Mouse (Mus musculus) left cerebral cortex, postnatal 14 days (tissue): Measurements from ENCODE around the gene Wwox. TPM values are rescaled to one million over a fixed set of nuclear protein-coding genes. Genes with fewer than 3 reads are reported as not detected.

ENCODE experiments used
- DNase-seq, 2 experiments: peaks; one replicate each; pipeline ENCODE4 v3.0.0; 2021 to 2022; ENCODE audit warnings: low spot score in 2 of 2, mixed read lengths in 1 of 2
- intact Hi-C: fragments of 180-260 bp; cut with DNase I; formaldehyde crosslinking; loops from one replicate; pipeline ENCODE4 v1.15.1; 2025
- total RNA-seq, 2 experiments: library from RNA; stranded (reverse); gene quantifications; 2 replicates each; pipeline ENCODE4 v1.2.3; 2021

The Wwox gene
- total RNA-seq, 2 experiments from 2014 or later: 11.9 to 12.0 TPM

DNA sequence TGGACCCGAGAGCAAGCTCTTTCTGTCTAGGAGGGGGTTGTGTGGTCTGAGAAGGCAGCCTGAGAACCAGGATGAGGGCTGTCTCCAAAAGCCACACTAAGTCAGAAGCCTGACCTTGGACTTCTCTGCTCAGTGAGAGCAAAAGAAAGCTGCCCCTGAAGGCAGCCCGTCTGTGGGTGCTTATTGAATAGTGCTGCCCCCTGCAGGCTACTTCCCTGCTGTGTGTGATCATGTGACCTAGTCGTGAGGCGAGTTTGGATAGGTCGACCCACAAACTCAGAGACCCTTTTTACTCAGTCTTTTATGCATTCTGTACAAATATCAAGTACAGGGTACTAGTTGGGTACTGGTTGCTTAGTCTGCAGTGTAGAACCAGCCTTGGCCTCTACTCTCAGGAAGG lies 21.1 kb downstream of the Wwox start:
- no peak for DNase-seq
- intact Hi-C loops: no loop called here

GRCm38 (mm10) chr8:114462591-114462990 lies 23.1 kb downstream of the Wwox start:
- intact Hi-C loops: no loop called here
- no peak for DNase-seq

DNA sequence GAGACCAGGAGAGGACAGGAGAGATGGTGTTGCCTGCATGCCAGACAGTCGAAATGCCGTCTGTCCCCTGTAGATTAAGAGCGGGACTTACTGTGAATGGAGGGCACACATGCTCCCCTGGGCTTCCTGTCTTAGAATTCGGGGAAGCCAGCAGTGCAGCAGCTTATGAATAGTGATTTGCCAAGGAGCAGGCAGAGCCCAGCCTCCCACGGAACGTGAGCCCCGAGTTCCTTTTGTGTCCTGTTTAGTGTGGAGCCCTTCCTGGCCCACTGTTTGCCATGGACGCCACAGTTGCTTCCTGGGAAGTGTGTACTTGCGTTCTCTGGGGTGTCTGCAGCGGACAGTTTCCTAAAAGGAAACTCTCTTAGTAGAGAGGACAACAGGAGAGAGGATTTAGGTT lies 23.9 kb downstream of the Wwox start:
- DNase-seq: no peak
- intact Hi-C loops: no loop called here

DNA sequence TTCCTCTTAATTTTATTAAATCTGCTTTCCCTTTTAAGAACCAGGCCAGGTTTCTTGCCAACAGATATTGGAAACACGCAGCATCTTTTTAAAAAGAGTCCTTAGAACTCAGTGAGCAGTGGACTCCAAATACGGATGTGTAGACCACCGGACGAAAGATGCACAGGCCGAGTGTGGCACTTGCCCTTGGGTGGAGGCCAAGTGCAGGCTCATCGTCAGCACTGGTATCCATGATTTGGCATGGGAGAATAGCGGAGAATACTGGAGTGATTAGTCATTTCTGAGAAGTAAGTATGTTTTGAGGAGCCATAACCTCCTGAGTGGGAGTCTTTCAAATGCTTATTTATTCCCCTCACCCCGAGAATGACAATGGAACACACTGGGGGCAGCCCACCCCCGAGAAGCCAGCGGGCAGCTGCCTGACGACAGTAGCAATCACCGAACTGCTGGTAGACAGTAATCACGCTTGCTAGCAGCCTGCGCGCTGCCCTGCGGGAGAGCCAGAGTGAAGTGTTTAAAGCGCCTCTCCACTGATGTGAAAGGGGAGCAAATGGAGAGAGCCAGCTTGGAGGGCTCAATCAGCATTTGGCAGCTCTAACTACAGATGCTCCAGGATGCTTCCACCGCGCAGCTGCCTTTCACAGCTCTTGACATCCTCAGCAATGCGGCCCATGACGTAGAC lies 29.2 kb downstream of the Wwox start:
- intact Hi-C loops: no loop called here

GRCm38 (mm10) chr8:114469208-114469590 lies 29.7 kb downstream of the Wwox start:
- DNase-seq: no peak
- intact Hi-C loops: no loop called here

More for the DNA sequence above, 29.2 kb downstream of the Wwox start:
- DNase-seq: no peak

DNA sequence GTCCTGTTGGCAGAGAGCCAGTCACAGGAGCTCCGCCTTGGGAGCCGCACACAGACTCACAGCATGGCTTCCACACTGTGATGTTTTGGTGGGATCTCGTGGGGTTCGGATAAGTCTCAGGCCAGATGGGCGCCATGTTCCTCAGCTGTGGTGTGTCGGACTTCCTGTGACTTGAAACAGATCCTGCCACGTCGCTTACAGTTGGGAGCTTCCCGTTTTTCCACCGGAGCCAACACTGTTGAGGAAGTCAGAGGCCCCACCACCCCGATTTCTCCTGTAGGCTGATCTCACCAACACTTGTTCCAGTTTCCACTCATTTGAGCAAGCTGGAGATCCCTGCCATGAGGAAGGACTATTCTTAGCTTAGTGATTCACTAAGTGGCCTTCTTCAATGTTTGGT lies 34.1 kb downstream of the Wwox start:
- intact Hi-C loops: no loop called here
- no peak for DNase-seq

DNA sequence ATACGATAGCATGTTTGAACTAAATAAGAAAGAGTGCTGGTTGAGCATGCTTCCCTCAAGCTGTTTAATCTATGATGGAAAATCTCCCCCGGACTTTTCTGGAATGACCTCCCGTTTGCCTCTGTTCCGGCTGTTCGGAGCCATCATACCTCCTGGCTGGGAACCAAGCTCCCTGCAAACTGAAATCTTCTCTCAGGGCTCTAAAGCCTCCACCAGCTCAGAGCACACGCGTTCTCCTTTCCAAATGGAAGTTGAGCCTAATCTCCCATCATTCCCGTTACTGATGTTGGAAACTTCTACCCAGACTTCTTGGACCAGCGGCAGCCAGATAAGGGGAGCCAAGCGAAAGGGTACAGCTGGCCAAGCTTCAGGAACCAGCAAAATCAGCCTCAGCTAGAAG lies 37.5 kb downstream of the Wwox start:
- no peak for DNase-seq
- intact Hi-C loops: no loop called here

GRCm38 (mm10) chr8:114477790-114478189 lies 38.3 kb downstream of the Wwox start:
- no peak for DNase-seq
- intact Hi-C loops: no loop called here

GRCm38 (mm10) chr8:114479749-114480148 lies 40.3 kb downstream of the Wwox start:
- intact Hi-C loops: no loop called here
- no peak for DNase-seq

DNA sequence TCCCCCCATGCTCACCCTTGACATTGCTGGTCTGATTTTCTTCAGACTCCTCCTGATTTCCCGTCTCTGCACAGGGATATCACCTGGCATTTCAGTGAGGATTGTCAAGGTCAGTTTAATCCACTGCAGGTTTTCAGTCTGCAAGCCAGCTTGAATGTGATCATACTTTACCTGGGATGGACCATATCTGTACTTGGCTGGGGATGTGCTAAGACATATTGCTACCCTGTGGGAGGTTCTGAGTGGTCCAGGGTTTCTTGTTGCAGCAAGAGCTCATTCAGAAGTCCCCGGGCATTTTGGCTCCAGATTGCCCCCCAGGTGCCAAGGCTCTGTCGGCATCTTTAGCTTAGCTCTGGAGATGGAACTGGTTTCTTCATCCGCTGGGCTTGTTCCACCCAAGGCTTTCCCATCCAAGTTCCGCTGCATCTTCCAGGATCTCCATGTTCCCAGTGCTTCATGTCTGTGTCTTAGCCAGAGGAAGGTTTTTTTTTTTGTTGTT lies 52.3 kb downstream of the Wwox start:
- intact Hi-C loops: no loop called here
- no peak for DNase-seq

DNA sequence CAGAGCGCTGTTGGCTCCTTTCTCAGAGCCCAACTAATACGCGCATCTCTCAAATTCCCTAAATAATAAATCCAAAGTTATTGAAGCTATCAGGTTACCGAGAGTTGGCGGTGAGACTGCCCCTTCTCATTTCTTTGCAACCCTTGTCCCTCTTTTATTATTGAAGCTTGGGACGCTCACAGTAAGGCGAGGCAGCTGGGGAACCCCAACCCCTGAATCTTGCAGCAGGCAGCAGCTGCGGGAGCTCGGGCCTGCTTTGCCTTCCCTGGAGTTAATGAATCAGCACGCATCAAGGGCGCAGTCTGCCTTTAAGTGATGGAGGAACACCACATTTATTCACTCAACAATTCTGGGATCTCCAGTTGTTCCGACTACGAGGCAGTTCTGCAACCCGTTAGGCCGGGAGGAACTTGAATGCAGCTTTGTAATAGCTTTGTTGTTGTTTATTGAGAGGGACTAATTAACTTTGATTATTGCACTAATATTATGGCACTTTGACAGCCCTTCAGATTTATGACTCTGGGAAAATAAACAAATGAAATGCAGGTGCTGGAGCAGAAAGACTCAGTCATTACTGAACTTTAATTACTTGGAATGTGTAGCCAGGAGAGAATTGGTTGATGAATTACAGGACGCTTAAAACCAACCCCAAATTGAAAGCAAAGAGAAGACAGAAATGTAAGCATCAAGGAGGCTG lies 60.1 kb downstream of the Wwox start:
- intact Hi-C loops: no loop called here
- no peak for DNase-seq

DNA sequence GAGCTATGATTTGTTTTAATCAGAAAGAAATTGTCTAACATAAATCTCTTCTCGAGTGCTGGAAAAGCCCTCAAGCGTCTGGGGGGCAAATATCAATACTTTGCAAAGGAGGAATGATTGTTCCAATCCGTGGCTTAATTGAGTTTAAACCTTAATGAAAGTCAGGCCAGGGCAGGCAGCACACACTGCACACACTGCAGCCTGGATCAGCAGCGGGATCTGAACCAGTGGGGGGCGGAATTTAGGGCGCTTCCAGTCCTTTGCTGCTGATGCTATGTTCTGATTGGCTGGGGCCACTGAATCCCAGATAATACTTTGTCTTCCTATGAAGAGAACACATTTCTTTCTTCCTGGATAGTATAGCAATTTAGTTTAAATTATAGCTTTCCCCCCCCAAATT lies 62.5 kb downstream of the Wwox start:
- intact Hi-C loops: no loop called here
- no peak for DNase-seq

DNA sequence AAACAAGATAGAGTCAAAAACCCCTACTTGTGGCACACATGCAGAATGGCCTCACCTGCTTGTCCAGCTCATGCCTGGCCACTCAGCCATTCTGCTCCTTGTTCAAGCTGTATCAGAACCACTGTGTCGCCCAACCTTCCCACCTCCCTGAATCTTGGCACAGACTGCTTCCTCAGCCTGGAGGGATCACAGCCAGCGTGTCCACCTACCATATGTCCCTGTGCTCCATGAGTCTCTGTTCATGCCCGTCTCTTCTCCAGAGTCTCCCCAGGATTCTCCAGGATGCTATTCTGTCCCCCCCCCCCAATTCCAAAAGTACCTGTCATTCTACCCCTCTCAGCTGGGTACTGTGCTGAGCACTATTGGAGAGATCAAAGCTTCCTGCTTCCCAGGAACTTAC lies 63.7 kb downstream of the Wwox start:
- intact Hi-C loops: no loop called here
- no peak for DNase-seq

DNA sequence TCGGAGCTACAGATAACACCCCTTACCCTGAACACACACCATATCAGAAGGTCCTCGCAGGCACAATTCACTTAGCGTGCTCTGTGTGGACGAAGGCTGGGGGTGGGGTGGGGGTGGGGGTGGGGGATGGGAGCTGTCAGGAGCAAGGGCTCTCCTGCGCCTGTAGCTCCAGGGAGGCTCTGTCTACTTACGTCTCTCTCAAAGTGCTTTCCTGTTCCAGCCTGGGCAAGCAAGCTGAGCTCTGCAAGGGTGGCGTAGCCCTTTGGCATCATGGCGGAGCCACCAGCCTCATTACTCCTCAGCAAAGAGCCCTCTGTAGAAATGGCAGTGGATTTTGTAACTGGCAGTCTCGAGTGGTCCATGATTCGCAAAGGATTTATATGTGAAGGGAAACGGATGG lies 65.4 kb downstream of the Wwox start:
- no peak for DNase-seq
- intact Hi-C loops: no loop called here

- no peak for DNase-seq
- intact Hi-C loops: no loop called here
Observed at GRCm38 (mm10) chr8:114505351-114506347, 66.2 kb downstream of the Wwox start.

DNA sequence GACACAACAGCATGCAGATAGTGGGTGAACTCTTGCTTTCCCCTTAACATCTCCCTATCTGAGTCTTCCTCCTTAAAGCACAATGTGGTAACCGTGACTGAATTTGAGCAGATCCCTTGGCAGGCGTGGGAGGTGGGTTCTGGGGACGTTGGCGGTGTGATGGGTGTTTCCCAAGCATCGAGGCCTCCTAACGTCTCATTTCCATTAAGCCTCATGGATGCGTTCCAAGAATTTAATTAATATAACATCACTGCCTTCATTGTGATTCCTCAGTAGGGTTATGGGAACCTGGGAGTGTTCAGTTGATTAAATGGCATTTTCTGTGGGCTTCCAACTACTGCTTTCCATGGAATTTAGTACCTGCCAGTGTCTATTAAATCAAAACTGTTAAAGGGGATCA lies 67.9 kb downstream of the Wwox start:
- intact Hi-C loops: no loop called here
- DNase-seq: no peak

DNA sequence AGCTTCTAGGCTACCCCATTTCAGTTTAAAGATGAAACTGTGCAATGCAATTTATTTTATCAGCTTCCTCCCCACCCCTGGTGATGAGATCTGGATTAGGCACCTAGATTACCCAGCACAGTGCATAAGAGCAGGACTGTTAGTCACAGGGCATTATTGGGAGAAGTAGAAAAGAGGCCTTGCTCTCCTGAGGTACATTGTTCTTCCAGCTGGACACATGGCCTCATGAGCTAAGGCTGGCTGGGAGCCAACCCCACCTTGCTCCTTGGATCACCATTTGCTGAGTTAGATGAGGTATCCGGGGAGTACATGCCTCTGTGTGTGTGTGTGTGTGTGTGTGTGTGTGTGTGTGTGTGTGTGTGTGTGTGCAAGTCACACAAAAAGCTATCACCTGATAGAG lies 70.8 kb downstream of the Wwox start:
- no peak for DNase-seq
- intact Hi-C loops: no loop called here

DNA sequence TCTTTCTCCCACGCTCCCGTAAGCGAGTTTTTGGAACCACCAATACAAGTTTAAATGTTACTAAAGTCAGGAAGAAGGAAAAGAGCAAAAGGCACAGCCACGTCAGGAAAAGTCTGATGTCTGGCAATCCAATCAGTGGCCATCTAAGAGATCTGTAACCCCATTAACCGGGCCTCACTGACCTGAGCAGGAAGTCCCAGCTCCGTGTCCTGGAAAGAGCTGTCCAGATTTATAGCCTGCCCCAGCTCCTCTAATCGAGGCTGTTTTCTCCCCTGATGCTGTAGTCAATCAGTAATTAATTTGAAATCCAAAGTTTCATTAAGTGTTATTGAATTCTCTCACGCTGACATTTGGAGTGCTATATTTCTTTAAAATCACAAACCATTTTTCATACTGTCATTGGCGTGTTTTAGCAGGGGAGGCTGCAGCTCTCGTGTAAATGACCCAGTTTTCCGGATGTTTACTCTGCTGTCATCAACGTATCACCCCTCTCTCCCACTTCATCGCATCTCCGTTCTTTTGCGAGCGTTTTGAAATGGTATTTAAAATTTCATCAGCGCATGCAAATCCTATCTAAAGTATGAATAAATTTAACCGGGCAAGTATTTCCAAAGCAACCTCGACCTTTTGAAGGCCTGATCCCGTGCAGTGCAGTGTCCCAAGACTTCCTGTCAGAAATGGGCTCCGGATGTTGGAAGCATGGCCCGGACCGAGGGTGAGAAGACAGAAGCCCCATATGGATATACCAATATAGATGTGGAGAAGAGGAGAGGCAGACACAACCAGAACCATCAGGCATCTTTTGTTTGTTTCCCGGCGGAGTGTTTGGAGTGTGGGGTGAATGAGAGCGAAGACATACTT lies 72.8 kb downstream of the Wwox start:
- DNase-seq: no peak
- intact Hi-C loops: no loop called here

- intact Hi-C loops: no loop called here
- DNase-seq: no peak
Observed at GRCm38 (mm10) chr8:114514692-114515091, 75.2 kb downstream of the Wwox start.
